Mouse (Mus musculus) layer of hippocampus, postnatal 10 days (tissue): ENCODE measurements around the gene Hnrnpa0. TPM values are rescaled to one million over a fixed set of nuclear protein-coding genes. Genes with fewer than 3 reads are reported as not detected.
A peak's percentile ranks its signal among the peaks of the same experiment; 100 is the strongest.

Experiments used
- DNase-seq, 2 experiments: peaks; one replicate each; pipeline ENCODE4 v3.0.0; 2021; ENCODE audit warnings: low spot score in 2 of 2
- total RNA-seq, 2 experiments: library from RNA; stranded (reverse); gene quantifications; 2 replicates each; pipeline ENCODE4 v1.2.3; 2021

The Hnrnpa0 gene
- total RNA-seq, 2 experiments from 2014 or later: 170 to 173 TPM

DNA sequence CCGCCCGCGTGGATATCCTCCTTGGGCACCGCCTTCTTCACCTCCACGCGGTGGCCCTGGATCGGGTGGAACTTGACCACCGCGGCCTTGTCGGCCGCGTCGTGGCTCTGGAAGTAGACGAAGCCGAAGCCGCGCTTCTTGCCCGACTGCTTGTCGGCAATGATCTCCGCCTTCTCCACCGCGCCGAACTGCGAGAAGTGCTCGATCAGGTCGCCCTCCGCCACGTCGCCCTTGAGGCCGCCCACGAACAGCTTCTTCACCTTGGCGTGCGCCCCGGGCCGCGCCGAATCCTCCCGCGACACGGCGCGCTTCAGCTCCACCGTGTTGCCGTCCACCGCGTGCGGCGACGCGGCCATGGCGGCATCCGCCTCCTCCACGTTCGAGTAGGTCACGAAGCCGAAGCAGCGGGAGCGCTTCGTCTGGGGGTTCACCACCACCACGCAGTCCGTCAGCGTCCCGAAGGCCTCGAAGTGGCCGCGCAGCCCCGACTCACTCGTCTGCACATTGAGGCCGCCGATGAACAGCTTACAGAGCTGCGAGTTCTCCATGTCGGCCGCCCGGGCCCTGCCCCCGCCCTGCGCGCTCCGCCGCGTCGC, 492 bp downstream of the Hnrnpa0 start:
- peak in 1 of 2 experiments; percentile 69 for DNase-seq

DNA sequence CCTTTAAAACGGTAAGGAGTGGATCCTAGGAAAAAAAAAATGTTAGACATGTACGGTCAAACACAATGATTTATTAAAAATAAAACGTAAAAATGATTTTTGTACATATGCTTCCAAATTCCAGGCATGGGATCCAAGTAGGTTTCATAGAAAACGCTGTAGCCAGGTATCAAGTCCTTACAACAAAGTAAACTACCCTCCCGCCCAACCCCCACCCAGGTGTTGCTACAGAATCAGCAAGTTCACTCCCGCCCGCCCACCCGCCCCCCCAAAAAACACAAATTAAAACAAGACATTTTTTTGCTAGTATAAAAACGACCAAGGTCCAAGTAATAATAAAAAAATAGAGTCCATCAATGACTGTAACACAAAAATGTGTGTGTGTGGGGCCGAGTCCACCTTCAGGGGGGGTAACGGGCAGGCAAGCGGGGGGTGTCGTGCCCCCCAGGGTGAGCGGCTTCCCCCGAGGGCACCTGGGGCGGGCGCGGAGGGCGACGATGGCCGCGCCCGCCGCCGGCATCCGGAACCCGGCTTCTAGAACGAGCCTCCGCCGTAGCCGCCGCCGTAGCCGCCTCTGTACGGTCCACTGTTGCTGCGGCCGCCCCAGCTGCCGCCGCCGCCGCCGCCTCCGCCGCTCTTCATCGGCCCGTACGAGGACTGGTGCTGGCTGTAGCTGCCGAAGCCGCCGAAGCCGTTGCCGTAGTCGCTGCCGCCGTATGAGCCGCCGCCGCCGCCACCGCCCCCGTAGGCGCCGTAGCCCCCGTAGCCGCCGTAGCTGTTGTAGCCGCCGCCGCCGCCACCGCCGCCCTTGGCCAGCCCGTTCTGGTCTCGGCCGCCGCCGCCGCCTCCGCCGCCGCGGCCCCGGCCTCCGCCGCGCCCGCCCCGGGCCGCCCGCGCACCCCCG, 1.2 kb downstream of the Hnrnpa0 start:
- DNase-seq: no peak

- DNase-seq: peak in 1 of 2 experiments; percentile 41
These were observed 2.2 kb downstream of the Hnrnpa0 start for GRCm38 (mm10) chr13:58126126-58126525.

DNA sequence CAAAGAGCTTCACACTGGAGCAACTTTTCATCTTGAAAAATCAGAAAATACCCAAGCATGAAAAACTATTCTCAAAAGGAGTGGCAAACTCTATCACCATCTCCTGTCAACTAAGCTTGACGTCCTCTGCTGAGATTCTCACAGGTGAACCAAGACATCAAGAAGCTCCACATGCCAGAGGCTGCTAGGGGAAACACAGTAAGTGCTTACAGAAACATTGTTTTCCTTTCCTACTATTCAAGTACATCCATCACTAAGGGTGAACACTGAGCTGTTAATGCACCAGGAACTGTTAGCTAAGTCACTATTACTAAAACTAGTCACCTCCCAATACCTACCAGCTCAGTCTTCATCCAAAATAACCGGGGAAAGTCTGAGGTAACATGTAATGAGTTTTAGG, 3.4 kb downstream of the Hnrnpa0 start:
- DNase-seq: no peak

- DNase-seq: no peak
These were observed 4.1 kb downstream of the Hnrnpa0 start for GRCm38 (mm10) chr13:58124278-58124677.

GRCm38 (mm10) chr13:58123381-58123780, 5.0 kb downstream of the Hnrnpa0 start:
- no peak for DNase-seq

DNA sequence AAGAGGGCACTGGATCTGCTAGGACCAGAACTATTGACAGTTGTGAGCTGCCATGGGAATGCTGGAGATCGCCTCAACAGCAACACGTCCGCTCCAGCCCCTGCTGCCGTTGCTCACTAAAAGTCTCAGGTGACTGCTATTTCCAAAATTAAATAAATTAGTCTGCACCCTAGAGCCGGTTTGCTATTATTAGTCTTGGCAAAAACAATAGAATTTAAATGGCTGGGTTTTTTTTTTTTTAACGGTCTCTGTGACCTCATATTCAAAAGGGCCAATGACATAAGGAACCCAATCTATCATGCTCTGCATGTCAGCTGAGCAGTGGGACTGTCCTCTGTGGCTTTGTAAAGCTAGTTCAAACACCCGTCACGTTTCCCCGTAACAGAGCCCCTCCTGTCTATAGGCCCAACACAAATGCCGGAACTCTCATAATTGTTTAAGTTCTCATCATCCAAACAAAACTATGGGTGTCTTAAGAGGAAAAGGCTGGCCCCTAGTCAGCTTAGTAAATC, 5.5 kb downstream of the Hnrnpa0 start:
- DNase-seq: no peak

- peak; percentile 70 to 76 for DNase-seq
These were observed 10.9 kb downstream of the Hnrnpa0 start for GRCm38 (mm10) chr13:58117318-58118017.

GRCm38 (mm10) chr13:58116801-58117200, 11.6 kb downstream of the Hnrnpa0 start:
- no peak for DNase-seq

DNA sequence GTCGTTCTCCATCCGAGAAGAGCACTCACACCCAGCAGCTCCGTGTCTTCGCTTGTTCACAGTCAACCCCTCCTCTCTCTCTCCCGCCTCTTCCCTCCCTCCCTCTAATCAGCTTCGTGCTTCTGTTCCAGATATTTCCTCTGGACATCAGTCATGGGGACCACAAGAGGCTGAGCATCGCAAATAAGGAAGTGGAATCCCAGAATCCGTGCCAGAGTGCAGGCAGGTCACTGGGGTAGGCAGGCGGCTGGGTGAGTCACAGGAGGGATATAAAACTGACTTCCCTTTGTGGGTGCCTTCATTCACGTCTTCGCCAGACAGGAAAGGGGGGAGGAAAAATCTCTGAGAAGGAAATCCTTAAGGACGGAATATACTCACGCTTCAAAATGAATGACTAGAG, 13.1 kb downstream of the Hnrnpa0 start:
- no peak for DNase-seq

- peak; percentile 79 for DNase-seq
These were observed 15.1 kb downstream of the Hnrnpa0 start, which contains the start of gene Klhl3 for GRCm38 (mm10) chr13:58113061-58113900. Klhl3 (minus strand) TSS chr13:58113592.

GRCm38 (mm10) chr13:58112601-58113041, 15.7 kb downstream of the Hnrnpa0 start:
- DNase-seq: peak in 1 of 2 experiments; percentile 41

DNA sequence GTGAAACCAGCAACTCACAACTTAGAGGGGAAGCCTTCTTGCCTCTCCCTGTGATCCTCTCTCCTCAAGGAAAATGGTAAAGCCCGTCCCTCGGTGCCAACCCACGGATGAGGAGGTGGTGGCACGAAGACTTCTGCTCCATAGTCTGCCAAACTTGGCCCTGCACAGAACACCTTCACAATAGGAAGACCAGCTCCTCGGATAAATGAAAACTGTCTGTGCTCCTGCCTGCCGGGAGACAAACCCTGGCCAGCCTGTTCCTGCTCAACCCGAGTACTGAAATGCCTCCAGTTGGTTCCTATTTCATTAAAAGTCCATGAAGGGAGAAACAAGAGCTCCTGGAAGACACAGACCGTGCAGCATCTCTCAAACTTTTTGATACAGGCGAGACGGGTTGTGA, 16.2 kb downstream of the Hnrnpa0 start:
- DNase-seq: peak in 1 of 2 experiments; percentile 22

DNA sequence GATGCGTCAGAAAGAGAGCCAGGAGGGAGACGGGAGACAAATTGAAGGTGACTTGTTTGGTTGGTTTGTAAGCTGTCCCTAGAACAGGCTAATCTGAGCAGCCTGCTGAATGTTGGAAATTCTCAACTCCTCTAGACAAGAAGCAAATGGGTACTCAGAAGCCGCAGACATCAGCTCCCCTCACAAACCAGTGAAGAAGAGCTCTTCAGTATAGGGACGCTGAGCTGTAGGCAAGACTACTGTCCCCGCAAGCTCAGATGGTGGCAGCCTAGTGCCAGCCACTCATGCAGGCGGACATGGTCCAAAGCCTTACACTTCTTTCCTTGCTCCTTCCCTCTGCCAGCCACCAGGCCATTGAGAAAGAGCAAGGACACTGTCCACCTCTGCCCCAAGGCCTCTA, 17.1 kb downstream of the Hnrnpa0 start:
- no peak for DNase-seq

DNA sequence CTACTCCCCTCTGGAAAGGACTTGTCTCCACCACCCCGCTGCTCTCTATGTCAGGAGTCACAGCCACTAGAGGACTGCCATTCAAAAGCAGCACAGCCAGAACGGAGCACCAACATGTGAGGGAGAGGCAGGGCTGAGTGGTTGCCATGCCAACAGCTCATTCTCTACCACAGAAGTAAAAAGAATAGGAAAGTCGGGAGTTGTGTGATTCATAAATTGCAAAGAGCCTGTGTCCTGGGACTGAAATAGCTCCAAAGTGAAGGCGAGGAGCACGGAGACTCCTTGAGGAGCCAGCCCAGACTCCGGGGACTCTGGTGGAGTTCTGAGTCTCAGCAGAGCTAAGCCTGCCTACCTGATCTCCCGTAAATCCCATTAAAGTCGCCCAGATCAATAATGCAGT, 37.7 kb downstream of the Hnrnpa0 start:
- DNase-seq: peak; percentile 37 to 53

DNA sequence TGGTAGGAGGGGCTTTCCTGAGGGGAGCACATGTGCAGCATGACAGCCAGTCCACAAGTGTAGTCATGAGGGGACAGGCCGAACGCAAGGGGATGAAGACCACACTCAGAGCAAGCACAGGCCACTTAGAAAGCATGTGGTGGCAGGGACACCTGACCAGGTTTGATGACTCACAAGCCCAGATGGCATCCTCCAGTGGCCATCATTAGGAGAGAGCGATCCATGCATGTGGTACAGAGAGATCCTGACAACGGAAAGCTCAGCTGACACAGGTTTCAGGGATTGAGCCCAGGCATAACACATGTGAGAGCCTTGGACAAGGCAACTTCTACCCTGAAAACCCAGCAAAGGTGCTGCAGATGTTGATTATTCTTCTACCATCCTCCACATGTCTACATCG, 44.0 kb downstream of the Hnrnpa0 start:
- DNase-seq: no peak

- DNase-seq: no peak
These were observed 44.8 kb downstream of the Hnrnpa0 start for GRCm38 (mm10) chr13:58083521-58083920.

DNA sequence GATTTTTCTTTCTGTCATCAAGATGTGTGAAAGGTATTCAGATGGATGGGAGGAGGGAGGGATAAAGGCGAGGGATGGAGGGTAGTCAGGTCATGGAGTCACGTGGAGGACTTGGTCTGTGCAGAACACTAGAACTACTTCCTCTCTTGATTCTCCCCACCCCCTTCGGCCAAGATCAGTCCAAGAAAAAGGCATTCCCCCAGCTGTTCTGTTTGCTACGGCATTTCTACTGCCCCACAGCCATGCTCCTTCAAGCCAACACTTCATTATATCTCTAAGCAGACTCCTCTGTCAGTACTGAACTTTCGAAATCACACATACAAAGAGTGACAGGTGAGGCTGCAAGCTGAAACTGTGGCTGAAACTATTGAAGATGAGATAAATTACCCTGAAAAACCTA, 45.3 kb downstream of the Hnrnpa0 start:
- DNase-seq: no peak

- DNase-seq: no peak
These were observed 50.0 kb downstream of the Hnrnpa0 start for GRCm38 (mm10) chr13:58078361-58078760.
